Mouse (Mus musculus): Measurements from ENCODE around the gene Pusl1.
A peak's percentile ranks its signal among the peaks of the same experiment; 100 is the strongest.

Gene Pusl1

DNA sequence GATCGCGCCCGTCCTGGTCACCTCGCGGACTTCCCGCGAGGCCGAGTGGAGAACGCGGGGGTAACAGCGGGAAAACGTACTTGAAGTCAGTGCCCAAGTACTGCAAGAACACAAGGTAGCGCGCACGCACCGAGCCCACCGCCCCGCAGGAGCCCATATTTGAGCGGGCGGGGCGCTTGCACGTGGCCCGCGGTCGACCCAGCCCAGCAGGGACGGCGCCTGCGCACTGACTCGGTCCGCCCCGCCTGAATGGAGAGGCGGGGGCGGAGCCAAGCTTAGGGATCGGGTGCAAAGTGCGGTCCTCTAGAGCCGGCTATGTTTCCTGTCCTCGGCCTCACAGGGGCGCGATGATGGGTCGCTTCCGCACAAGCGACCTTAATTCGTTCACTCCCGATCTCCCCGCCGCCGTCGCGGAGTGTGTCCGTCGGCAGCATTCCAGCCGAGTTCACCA is at the start of gene Pusl1, which contains the start of gene Acap3:
Gene Pusl1, minus strand, starts transcription at position 231 of the 451 bp plus-strand sequence.
Gene Acap3, plus strand, starts transcription at position 272 of the 451 bp plus-strand sequence.
- DNase-seq = peak; percentile 98

DNA sequence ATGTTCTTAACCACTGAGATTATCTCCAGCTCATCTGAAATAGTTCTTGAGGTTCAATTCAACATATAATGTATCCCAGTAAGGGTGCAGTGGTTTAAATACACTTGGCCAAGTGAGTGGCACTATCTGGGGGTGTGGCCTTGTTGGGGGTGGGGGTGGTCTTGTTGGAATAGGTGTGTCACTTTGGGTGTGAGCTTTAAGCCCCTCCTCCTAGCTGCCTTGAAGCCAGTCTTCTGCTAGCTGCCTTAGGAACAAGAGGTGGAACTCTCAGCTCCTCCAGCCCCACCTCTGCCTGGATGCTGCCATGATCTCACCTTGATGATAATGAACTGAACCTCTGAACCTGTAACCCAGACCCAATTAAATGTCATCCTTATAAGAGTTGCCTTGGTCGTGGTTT is 40.5 kb upstream of the Pusl1 start:
- DNase-seq = no peak

DNA sequence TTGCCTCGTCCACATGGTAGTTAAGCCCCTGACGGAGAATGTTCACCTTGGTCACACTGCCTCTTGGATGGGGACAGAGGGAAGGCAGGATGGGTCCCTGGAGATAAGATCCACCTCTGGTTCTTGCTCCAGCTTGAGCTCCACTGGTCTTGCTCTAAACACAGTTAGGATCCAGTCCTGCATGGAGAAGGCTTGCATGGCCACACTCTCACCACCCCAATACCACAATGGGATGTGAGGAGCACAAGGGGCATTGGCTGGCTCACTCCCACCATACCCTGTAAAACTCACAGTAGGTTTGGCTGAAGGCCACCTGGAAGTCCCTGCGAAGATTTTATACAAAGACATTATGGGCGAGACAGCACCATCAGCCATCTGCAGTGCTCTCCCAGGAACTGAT is 17.2 kb upstream of the Pusl1 start:
- DNase-seq = no peak

DNA sequence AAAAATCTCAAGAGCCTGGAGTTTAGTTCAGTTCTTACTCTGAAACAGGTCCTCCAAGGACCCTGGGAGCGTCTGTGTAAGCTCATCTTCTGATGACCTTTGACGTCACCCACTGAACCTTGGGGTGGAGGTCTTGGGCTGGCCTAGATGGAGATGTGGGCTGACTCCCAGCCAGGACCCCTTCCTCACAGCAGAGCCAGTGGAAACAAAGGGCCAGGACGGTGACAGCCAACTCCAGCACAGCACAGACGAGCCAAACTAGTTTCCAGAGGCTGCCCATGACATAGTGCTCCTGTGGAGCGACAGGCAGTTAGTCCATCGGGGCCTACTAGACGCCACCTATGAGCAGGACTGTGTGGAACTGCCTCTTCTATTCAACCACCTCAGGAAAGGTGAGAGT is 16.7 kb upstream of the Pusl1 start:
- DNase-seq = no peak

DNA sequence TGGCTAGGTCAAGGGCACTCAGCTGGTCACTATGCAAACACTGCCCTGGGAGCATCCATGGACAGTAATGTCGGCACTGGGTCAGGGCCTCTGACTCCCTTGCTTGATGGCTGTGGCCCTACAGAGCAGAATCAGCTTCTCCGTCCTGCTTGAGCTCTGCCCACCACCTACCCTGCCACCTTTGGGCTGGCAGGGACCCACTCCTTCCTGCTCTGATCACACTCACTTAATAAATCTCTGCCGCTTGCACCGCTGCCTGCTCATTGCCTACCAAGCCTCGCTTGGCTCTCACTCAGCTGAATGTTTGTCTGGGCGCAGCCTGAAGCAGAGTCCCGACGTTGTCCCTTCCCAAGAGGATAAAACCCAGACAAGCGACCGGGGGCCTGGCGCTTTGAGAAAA is 15.4 kb upstream of the Pusl1 start:
- no peak for DNase-seq

DNA sequence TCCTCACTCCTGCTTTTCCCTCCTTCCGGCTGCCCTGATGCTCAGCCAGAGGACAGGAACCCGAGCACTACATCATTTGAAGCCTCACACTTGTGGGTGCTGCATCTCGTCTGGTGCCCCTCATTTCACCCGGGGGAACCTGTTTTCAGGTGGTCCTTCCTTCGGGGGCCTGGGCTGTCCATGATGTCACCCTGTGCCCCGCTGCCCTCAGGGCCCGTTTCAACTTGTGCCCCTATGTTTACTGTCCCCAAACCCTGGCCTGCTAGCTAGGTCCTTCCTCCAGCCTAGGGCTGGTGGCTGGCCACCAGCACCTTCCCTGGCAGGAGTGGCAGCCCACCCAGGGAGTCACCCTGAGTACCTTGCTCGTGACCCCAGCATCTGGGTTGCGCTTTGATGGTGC is 14.5 kb upstream of the Pusl1 start:
- no peak for DNase-seq

DNA sequence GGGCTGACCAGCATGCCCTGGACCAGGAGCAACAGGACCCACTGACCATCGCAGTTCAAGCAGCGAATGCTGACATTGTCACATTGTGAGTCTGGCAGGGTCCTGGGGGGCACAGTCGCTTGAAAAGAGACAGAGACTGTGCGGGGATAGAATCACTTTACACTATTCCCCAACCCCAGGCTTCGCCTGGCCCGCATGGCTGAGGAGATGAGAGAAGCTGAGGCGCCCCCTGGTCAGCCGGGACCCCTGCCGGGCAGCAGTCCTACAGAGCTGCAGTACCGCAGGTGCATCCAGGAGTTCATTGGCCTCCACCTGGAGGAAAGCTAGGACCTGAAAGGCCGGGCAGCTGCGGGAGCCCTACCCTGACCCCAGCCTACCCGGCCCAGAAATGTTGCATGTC is 14.1 kb upstream of the Pusl1 start:
- peak; percentile 2 for DNase-seq

DNA sequence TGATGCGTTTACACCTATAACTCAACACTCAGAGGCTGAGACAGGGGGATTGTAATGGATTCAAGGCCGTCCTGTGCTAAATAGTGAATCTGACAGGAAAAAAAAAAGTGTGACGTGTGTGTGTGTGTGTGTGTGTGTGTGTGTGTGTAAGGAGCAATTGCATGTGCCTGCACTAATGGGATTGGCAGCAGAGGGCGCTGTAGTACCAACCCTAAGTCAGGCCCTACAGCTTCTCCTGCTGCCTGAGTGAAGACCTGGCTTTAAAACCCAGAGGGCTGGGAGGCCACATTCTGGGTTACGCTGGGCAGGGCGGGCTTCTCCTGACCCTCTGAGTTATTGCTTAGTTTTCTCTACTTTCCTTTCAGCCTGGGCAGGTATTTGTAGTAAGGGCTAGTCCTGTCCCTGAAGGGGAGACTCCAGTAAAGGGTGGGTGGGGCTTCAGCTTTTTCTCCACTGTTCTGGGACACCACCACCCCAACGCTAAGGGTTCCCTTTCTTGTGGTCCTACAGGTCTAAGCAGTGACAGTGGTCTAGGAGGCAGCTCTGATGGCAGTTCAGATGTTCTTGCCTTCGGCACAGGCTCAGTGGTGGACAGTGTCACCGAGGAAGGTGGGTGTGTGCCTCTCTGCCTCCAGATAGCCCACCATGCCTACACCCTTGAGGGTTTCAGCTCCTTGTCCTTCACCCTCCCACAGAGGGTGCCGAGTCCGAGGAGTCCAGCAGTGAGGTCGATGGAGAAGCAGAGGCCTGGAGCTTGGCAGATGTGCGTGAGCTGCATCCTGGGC is 12.9 kb upstream of the Pusl1 start:
- peak; percentile 48 for DNase-seq

DNA sequence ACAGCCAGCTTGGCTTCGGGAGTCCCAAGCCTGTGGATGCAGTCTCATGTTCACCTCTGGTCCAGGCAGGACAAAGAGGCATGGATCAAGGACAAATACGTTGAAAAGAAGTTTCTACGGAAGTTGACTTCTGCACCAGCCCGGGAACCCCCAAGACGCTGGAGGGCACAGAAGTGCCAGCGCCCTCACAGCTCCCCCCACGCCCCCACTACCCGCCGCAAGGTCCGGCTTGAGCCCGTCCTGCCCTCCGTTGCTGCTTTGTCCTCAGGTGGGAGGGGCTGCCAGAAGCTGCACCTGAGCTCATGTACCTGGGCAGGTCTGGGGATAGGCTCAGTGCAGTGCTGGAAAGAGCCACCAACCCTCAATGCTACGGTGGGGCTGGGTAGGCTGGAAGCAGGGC is 11.7 kb upstream of the Pusl1 start:
- DNase-seq = peak; percentile 2

DNA sequence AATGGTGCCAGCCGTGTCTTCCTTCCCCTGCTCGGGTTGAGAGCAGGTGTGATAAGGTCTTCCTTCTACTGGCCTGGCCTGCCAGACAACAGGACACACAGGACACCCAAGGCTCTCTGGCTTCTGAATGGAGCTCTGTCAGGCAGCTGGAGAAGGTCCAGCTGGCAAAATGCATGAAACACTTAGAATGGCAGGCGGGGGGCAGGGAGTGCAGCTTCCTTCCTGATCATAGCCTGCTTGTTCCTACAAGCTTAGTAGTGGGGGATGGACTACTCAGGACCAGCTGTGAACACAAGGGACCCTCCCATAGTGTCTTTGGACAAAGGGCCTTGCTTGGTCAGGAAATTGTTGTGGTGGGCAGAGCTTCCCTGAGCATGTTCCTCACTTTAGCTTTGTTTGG is 9.6 kb upstream of the Pusl1 start:
- peak; percentile 2 for DNase-seq

DNA sequence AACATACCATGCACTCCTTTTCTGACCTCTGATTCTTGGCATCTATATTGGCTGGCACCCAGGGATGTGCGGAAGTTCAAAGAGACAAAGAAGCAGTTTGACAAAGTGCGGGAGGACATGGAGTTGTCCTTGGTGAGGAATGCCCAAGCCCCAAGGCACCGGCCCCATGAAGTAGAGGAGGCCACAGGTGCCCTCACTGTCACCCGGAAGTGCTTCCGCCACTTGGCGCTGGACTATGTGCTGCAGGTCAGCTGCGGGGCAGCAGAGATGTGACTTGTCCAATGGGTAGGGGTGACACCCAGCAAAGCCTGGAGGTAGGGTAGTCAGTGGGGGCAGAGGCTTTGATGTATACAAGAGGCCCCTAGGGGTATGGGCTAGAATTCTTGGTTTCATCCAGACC is 7.8 kb upstream of the Pusl1 start:
- peak; percentile 2 for DNase-seq

DNA sequence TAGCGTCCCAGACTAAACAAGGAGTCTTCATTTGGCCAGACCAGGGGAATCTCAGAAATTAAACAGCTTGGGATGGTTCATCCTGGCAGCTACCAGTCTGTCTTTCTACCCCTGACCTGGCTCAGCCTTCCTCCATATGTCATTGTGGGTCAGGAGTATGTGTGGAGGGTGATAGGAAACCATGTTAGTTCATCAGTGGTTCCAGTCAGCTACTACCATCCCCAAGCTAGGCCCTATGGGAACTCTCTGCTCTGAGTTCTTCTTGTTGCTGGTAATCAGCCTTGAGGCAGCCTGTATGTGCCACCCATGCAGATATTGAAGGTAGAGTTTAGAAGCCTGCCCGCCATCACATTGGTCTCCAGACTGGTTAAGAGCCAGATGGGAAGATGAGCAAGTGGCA is 6.7 kb upstream of the Pusl1 start:
- no peak for DNase-seq

DNA sequence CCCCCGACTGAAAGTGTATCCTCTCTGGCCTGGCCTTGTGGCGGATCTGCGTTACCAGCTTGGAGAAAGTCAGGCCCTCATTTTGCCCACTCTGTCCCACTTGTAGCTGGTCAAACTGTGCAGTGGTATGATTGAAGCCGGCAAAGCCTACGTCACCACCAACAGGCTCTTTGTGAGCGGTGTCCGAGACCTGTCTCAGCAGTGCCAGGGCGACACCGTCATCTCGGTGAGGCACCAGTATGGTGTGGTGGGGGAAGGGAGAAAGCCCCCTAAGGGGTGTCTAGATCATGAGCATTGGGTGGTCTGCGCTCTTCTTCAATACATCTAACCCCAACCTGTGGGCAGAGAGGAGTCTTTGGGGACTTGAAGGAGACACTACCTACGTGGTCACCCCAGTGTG is 4.9 kb upstream of the Pusl1 start:
- peak; percentile 1 for DNase-seq

DNA sequence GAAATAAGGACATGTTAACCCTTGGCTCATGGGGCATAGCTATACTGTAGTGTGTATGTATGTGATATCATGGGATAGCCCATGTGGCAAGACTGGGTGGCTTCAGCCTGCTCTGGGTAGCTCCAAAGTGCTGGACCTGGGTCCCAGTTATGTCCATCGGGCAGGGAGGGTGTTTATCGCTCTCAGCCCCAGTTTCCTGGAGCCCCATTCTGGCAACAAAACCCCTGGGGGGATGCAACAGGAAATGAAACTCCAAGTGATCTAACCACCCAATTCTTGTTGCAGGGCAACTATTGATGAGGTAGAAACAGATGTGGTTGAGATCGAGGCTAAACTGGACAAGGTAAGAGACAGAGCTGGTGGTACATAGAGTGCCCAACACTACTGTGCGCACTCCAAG is 4.2 kb upstream of the Pusl1 start:
- DNase-seq = peak; percentile 1

DNA sequence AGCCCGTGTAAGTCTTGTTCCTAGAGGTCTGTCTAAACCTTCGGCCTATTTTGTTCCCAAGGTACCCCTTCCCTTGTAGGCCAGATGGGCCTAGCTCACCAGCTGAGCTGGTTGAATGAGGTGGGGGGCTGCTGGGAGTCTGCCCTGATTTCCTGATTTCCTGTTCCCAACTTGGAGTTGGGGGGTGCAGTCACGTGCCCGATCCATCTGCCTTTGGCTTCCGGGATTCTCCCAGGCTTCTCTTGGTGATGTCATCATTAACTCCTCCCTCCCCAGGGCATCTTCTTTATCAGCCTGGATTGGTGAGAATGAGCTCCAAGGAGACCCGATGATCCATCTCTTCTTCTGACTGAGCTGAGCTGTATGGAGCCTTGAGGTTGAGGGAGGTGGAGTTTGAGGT is 3.6 kb upstream of the Pusl1 start:
- DNase-seq = peak; percentile 2

DNA sequence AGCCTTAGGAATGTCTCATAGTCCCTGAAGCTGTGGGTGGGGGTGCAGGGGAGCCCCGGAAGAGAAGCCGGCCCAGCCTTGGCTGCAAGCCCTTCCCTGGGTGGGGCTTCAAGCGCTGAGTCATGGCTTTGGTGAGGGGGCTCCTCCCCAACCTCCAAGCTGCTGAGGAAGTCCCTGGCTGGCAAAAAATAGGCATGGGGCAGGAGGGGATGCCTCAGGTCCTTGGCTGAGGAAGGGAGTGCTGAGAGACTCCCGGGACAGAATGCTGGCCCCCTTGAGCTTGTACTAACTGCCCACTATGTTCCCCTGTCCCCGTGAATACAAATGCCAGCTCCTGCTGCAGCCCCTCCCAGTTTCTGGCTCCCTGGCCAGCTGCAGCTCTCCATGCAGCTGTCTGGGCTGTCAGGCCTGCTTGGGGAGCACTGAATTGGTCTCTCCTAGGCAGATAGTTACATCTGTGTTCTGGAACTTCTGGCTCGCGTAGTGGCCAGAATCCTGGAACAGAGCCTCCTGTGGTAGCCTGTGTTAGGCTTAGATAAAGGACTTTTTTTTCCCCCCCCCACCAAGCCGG is 2.8 kb upstream of the Pusl1 start:
- DNase-seq = peak; percentile 84

DNA sequence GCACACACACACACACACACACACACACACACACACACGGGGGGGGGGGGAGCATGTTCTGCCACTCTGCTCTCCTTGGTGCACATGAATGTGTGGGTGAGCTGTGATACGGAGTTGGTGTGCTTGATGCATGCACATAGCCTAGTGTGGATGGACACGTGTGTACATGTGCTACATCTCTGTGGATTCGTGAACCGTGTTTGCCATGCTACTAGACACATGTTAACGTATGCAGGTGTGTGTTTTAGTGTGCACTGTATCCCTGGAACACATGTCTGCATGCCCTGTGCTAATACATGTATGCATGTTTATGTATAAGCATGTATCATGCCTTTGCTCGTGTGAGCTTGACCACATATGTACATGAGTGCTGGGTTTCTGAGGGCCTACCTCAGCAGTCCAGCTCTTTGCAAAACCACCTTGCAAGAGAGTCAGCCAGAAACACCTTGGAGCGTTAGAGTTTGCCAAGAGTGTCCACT is 1.7 kb upstream of the Pusl1 start:
- DNase-seq = peak; percentile 1

DNA sequence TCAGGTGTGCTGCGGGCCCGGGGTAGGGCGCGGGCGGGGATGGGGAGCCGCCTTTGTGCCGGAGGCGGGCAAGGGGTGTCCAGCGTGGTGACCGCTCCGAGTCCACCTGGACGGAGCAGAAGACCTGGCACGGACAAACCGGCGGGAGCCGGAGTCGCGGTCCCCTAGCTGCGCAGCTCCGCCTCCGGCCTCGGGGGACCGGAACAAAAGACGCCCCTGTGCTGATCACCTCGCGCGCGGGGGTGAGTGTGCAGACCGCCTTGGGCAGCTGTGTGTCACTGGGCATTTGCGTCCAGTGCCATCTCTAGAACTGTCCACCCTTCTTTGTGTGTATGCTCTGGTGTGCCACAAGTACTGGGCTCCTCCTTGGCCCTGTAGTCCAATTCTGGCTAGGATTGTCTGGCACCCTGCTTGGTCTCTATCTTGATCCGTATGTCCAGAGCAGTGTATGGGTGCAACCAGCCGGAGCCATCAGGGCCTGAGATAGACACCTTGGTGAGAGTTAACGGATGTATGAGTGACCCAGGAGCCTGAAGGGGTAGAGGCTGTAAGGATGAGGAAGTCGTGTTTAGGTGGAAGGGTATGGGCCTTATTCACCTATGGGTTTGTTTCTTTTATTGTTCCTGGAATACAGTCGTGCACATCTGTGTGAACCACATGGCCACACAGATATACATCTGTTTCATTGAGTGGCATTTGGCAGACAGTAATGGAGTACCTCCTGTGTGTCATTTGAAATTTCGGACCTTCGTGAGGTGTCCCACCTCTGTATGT is 1.0 kb upstream of the Pusl1 start:
- peak; percentile 55 for DNase-seq

DNA sequence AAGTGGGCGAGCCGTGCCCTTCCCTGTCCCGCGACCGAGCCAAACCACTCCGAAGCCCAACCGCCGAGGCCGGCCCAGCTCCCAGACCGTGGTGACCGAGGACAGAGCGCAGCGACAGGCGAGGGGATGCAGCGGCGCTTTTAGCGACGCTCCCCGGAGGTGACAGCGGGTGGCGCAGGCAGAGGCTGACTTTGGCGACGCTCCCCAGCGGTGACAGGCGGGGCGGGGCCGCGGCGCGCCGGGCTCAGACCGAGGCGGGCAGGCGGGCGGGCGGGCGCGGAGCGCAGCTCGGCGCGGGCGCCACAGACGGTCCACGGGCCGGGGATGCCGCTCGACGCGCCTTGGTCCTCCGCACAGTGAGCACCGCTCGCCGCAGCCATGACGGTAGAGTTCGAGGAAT is 436 bp upstream of the Pusl1 start:
- peak; percentile 92 for DNase-seq

DNA sequence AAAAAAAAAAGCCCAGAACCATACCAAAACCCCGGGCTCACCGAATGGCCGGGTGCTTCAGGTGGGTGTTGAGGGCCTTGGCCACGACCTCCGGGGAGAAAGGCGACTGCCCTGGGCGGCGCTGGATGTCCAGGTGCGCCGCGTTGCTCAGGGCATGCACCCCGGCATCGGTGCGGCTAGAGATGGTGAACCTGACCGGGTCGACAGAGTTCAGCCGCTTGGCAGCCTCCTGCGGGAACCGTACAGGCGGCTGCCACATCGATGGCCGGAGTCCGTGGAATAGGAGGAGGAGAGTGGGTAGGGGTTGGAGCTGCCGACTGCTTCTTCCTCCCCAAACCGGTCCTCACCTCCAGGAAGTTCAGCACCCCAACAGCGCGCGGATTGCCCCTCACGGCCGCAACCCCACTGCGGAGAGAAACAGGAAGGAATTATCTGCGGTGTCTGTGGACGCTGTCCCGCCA is 540 bp downstream of the Pusl1 start:
- no peak for DNase-seq

DNA sequence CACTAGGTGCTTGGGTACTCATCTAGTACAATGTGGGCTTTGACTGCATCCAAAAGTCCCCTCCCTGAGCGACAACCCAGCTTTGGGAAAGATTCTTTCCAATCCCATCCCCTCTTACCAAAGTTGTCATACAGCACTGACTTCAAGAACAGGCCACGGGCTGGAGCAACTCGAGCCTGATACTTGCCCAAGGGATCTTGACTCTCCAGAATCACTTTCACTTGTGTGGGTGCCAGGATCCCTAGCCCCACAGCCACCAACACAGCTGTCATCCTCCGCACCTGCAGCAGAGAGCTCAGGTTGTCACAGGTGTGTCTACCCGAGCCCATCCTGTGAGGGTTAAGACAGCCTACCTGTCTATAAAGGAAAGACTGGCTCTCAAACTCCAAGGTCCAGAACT is 2.3 kb downstream of the Pusl1 start:
- DNase-seq = no peak

DNA sequence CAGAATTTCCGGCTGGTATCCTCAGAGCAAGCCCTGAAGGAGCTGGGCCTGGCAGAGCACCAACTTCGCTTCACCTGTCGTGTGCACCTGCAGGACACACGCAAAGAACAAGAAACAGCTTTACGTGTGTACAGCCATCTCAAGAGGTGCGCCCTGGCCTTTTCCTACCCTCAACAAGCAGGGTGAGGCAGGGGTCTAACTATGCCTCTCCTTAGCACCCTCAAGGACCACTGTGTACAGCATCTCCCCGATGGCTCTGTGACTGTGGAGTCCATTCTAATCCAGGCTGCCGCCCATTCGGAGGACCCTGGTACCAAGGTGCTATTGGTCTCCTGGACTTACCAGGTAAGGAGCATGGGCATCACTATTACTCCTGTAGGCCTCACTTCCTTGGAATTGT is 3.4 kb downstream of the Pusl1 start:
- no peak for DNase-seq

DNA sequence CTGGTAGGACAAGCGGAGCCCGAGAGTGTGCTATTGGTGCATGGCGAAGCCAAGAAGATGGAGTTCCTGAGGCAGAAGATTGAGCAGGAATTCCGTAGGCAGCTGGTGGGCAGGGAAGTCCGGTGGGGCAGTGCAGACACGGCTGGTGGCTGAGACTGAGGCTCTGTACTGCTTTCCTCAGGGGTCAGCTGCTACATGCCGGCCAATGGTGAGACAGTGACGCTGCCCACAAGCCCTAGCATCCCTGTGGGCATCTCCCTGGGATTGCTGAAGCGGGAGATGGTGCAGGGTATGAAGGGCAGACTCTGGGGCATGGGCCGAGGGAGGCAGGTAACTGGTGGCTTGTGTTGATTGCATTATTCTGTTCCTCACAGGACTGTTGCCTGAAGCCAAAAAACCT is 3.9 kb downstream of the Pusl1 start:
- DNase-seq = no peak

DNA sequence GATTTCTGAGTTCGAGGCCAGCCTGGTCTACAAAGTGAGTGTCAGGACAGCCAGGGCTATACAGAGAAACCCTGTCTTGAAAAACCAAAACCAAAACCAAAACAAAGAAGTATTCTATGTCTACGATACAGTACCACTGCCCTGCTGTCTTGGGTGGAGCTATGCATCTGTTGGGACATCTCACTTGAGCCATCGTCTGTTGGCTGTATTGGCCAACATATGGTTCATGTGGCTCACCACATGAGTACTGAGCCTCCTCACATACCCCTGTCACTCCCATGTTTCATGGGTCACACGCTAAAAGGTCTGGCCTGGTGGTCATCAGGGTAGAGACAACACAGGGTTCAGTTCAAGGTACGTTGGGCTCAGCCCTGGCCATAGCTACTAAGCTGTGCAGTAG is 5.3 kb downstream of the Pusl1 start:
- no peak for DNase-seq

Measured in liver (tissue).